Mouse (Mus musculus): ENCODE data around the gene Slc25a44.
A peak's percentile ranks its signal among the peaks of the same experiment; 100 is the strongest.
"Not testable (repeated sequence)": the region's sequence is repeated elsewhere in the genome, so short reads cannot be mapped to it uniquely, and the experiment has no call there.

Gene Slc25a44

DNA sequence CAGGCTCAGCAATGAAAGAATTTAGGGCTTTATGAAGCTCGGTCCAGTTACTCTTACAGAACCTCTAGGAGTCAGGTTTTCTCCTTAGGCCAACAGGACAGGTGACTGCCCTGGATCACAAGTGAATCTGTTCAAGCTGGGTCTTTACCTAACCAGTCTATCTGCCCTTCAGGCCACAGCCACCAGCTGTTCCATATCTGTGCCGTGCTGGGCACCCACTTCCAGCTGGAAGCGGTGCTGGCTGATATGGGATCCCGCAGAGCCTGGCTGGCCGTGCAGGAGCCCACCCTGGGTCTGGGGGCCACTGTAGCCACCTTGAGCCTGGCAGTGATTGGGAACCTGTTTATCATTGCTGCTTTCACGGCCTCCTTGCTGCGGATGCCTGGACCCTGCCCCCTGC lies 57.4 kb downstream of the Slc25a44 start:
- DNase-seq (ENCODE audit: low spot score in 2 of 2) = not testable (repeated sequence)

DNA sequence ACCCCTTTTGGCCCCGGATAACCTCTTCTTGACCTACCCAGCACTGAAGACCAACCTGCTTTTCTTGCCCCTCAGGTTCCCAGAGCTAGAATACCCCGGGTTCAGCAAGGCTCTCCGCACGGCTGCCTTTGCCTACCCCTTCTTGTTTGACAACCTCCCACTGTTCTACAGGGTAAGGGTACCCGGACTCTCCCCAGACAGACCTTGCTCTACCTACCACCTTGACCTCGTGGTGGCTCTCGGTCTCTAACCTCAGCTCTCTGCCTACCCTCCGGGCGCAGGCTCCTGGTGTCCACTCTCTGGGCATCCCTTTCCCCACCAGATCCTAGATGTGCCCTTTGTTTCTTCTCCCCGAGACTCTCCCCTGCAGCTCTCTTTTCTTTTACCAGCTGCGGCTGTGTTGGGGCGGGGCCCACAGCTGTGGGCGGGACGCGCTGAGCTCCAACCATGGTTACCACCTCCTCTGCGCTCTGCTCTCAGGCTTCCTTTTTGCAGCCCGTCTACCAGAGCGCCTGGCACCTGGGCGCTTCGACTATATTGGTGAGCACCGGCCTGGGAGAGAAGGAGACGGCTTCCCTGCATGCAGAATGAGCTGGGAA lies 58.0 kb downstream of the Slc25a44 start:
- DNase-seq (ENCODE audit: low spot score in 2 of 2) = not testable (repeated sequence)

DNA sequence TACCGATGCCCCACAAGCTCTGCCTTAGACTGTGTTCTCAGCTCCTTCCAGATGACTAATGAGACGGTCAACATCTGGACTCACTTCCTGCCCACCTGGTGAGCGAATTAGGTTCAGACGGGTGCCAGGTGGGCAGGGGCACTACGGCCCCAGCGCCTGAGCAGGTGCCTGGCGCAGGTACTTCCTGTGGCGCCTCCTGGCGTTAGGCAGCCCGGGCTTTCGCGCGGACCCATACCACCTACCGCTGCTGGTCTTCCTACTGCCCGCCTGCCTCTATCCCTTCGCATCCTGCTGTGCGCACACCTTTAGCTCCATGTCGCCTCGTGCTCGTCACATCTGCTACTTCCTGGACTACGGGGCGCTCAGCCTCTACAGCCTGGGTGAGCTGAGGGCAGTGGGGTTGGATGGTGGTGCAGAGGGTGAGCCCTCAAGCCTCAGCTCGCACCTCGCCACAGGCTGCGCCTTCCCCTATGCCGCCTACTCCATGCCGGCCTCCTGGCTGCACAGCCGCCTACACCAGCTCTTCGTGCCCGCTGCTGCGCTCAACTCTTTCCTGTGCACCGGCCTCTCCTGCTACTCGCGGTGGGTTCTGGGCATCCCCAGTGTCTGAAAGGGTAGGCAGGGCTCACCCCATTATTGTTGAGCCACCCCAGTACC lies 59.1 kb downstream of the Slc25a44 start:
- no peak for DNase-seq (ENCODE audit: low spot score in 2 of 2)

DNA sequence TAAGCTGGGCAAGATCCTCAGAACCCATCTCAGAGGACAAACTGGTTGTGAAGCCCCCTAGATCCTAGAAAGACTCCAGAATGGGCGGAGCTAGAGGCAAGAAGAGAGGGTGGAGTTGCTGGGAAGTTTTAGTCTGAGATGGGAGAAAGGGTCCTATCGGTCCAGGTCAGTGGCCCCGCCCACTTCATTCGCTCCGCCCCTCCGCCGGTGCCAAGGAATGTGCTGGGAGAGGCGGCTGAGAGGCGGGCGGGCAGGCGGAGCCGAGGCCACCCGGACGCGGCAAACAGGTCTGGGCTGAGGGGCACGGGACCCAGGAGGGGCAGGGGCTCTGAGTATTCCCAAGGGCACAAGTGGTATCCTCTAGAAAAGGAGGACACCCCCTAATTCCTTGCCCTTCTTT lies 60.6 kb downstream of the Slc25a44 start, which contains the start of gene Paqr6:
Gene Paqr6 (plus strand): TSS at position 248 of the 400 bp plus-strand sequence.
- peak in 1 of 2 experiments; percentile 50 for DNase-seq (ENCODE audit: low spot score in 2 of 2)

DNA sequence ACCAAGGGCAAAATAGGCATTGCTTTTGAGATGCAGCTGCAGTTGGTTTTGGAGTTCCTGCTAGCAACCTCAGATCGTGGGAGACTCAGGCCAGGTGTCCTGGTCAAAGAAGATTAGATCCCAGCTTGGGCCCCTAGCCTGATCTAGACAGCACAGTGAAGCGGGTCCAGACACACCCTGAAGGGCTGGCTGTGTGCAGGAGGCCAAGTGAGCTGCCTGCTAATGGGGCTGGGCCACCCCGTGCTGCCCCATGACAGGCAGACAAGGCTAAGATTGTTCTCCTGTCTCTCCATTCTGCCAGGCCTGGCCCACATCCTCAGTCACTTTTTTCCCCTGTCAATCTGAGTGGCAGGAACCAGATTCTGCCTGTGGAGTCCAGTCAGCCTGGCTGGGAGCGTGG lies 61.2 kb downstream of the Slc25a44 start:
- no peak for DNase-seq (ENCODE audit: low spot score in 2 of 2)

DNA sequence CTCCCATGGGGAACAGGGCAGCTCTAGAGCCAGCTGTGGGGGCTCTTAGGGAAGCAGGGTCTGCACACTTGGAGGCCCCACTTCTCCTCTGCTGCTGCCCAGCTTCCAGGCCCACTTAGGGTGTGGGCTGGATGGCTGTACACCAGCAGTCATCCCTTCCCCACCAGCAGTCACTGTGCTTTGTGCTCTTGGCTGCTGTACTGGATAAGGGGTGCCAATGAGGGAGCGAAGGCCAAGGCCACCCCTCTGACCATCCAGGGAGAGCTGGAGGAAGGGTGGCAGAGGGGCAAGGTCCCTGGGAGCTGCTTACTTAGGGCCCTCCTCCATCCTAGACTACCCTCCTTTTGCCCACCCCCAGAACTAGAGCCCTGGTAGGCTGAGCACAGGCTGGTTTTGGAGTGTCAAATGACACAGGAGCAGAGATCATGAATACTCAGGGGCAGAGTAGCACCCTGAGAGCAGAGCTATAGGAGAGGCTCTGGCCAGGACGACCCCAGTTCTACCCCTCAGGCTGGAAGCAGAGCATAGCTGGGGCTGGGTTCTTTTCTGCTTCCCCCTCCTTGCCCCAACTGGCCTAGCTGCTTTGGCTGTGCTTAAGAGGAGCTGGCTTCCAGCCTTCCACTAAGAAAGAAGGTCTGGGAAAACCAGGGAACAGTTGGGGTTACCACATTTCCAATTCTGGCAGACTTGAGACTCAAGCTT lies 63.2 kb downstream of the Slc25a44 start:
- no peak for DNase-seq (ENCODE audit: low spot score in 2 of 2)

DNA sequence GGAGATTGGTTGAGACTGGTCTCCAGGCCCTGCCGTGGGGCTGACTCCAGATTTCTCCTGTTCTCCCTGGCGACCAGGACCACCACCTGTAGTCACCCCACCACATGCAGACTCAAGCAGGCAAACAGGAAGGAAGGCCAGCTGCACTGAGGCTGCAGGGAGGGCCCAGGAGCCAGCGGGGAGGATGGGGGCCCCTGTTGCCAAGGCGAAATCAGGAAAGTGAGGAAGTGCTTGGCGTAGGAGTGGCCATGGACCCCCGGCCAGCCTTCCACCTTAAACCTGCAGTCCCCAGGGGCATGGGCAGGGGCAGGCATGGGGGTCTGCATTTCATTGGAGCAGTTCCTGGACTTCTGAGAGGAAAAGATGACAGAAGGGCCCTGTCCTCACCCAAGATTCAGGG lies 63.8 kb downstream of the Slc25a44 start:
- no peak for DNase-seq (ENCODE audit: low spot score in 2 of 2)

All from cerebellum, postnatal 4 days (tissue).